Mouse (Mus musculus) forebrain, embryonic 13.5 days (tissue): ENCODE measurements around the gene Vwa8. TPM values are rescaled to one million over a fixed set of nuclear protein-coding genes. Genes with fewer than 3 reads are reported as not detected.

Experiments used
- ATAC-seq: fragments of 200-750 bp; cut with Nextera tagmentation; 2 replicates; pipeline ENCODE4 v1.8.0; 2017
- H3K27ac ChIP-seq: fragments of 300-500 bp; sonication (generic); 2 replicates; pipeline ENCODE4 v1.5.1; 2015; ENCODE audit warnings: inconsistent platforms, mild to moderate bottlenecking, moderate library complexity
- H3K27me3 ChIP-seq: fragments of 300-500 bp; sonication (generic); 2 replicates; pipeline ENCODE4 v1.6.1; 2015; ENCODE audit warnings: mild to moderate bottlenecking, inconsistent platforms
- H3K36me3 ChIP-seq: fragments of 300-500 bp; sonication (generic); 2 replicates; pipeline ENCODE4 v1.6.1; 2015; ENCODE audit warnings: mild to moderate bottlenecking, inconsistent platforms; ENCODE audit not compliant: poor library complexity, severe bottlenecking
- H3K4me1 ChIP-seq: fragments of 300-500 bp; sonication (generic); 2 replicates; pipeline ENCODE4 v1.6.1; 2015; ENCODE audit warnings: inconsistent platforms
- H3K4me2 ChIP-seq: fragments of 300-500 bp; sonication (generic); 2 replicates; pipeline ENCODE4 v1.6.1; 2015; ENCODE audit warnings: inconsistent platforms, mild to moderate bottlenecking, moderate library complexity
- H3K4me3 ChIP-seq: fragments of 300-500 bp; sonication (generic); 2 replicates; pipeline ENCODE4 v1.5.1; 2015; ENCODE audit warnings: mild to moderate bottlenecking, inconsistent platforms
- H3K9ac ChIP-seq: fragments of 300-500 bp; sonication (generic); 2 replicates; pipeline ENCODE4 v1.6.1; 2015; ENCODE audit warnings: mild to moderate bottlenecking, inconsistent platforms
- H3K9me3 ChIP-seq: fragments of 300-500 bp; sonication (generic); replicated peaks from 2 replicates; pipeline ENCODE4 v1.6.1; 2016; ENCODE audit warnings: inconsistent platforms
- WGBS: fragments of 180-500 bp; shearing (Covaris S2); methylation state at CpG from one replicate; pipeline ENCODE4 v1.1.7; 2015; 5-methylcytosine and 5-hydroxymethylcytosine counted together
- polyA plus RNA-seq: library from polyadenylated mRNA; unstranded; fragments of >200 nt; fragmentation: Nextera tagmentation; extraction: Ambion mirVana; gene quantifications from 2 replicates; pipeline ENCODE4 v1.2.1, GENCODE M21; 2015

Gene Vwa8
- polyA plus RNA-seq, 1 experiment from 2014 or later = 5.2 TPM

- Histone ChIP-seq H3K36me3 (no peaks in the 10 kb centered on the region), H3K9me3 (no peaks in the 10 kb centered on the region), H3K9ac (no peak overlapping the region), H3K4me1 (no peaks in the 10 kb centered on the region), H3K27me3 (no peaks in the 10 kb centered on the region), H3K27ac (no peak overlapping the region), H3K4me2 (no peak overlapping the region), H3K4me3 (no peak overlapping the region)
- no peak for ATAC-seq
- WGBS = 46% methylated on average over 2 of the region's 2 CpGs
These were observed 83.2 kb downstream of the Vwa8 start for GRCm38 (mm10) chr14:78932094-78932493.

- ATAC-seq = 0 out of 2 replicates have a peak, but pooled peaks have one; percentile 21
These were observed 84.5 kb downstream of the Vwa8 start for GRCm38 (mm10) chr14:78933399-78933798.

GRCm38 (mm10) chr14:78934596-78934995 lies 85.7 kb downstream of the Vwa8 start:
- 81% methylated on average over 6 of the region's 6 CpGs for WGBS
- no peaks in the 10 kb centered on the region for H3K4me1 ChIP-seq
- no peaks in the 10 kb centered on the region for H3K27me3 ChIP-seq
- no peak overlapping the region for H3K27ac ChIP-seq
- no peaks in the 10 kb centered on the region for H3K9me3 ChIP-seq
- no peak overlapping the region for H3K9ac ChIP-seq
- no peak for ATAC-seq
- H3K4me2 ChIP-seq = no peak overlapping the region
- no peak overlapping the region for H3K4me3 ChIP-seq
- H3K36me3 ChIP-seq = peaks cover 3% of the 10 kb centered on the region; the same call in 1 of the 2 replicates

More at GRCm38 (mm10) chr14:78933399-78933798, 84.5 kb downstream of the Vwa8 start:
- no peak overlapping the region for H3K27ac ChIP-seq
- H3K4me3 ChIP-seq = no peak overlapping the region
- 83% methylated on average over 8 of the region's 8 CpGs for WGBS
- no peak overlapping the region for H3K4me2 ChIP-seq
- no peaks in the 10 kb centered on the region for H3K4me1 ChIP-seq
- H3K27me3 ChIP-seq = no peaks in the 10 kb centered on the region
- H3K9ac ChIP-seq = no peak overlapping the region
- peaks cover 3% of the 10 kb centered on the region; the same call in 1 of the 2 replicates for H3K36me3 ChIP-seq
- H3K9me3 ChIP-seq = no peaks in the 10 kb centered on the region

- Histone ChIP-seq H3K27ac (no peak overlapping the region), H3K36me3 (peaks cover 3% of the 10 kb centered on the region; the same call in 1 of the 2 replicates), H3K9me3 (no peaks in the 10 kb centered on the region), H3K9ac (no peak overlapping the region), H3K4me2 (no peak overlapping the region), H3K27me3 (no peaks in the 10 kb centered on the region), H3K4me3 (no peak overlapping the region), H3K4me1 (no peaks in the 10 kb centered on the region)
- WGBS = 87% methylated on average over 3 of the region's 3 CpGs
- no peak for ATAC-seq
These were observed 86.9 kb downstream of the Vwa8 start for GRCm38 (mm10) chr14:78935796-78936195.

GRCm38 (mm10) chr14:78941741-78942475 lies 93.1 kb downstream of the Vwa8 start:
- WGBS = 65% methylated on average over 11 of the region's 11 CpGs
- no peaks in the 10 kb centered on the region for H3K27me3 ChIP-seq
- H3K36me3 ChIP-seq = peaks cover 3% of the 10 kb centered on the region; the same call in 1 of the 2 replicates
- H3K4me2 ChIP-seq = no peak overlapping the region
- H3K27ac ChIP-seq = peak overlapping the region; percentile 62
- H3K4me3 ChIP-seq = no peak overlapping the region
- H3K9ac ChIP-seq = no peak overlapping the region
- peak; percentile 91 for ATAC-seq
- no peaks in the 10 kb centered on the region for H3K4me1 ChIP-seq
- H3K9me3 ChIP-seq = no peaks in the 10 kb centered on the region

- H3K9me3 ChIP-seq = no peaks in the 10 kb centered on the region
- WGBS = 88% methylated on average over 2 of the region's 2 CpGs
- no peak for ATAC-seq
These were observed 106.9 kb downstream of the Vwa8 start for GRCm38 (mm10) chr14:78955745-78956144.

GRCm38 (mm10) chr14:78970621-78971020 lies 121.8 kb downstream of the Vwa8 start:
- Histone ChIP-seq H3K27ac (no peak overlapping the region), H3K4me3 (no peak overlapping the region), H3K9ac (no peak overlapping the region), H3K4me2 (no peak overlapping the region), H3K27me3 (no peaks in the 10 kb centered on the region), H3K4me1 (no peaks in the 10 kb centered on the region), H3K9me3 (no peaks in the 10 kb centered on the region), H3K36me3 (0 out of 2 replicates have a peak, but pooled peaks cover 3% of the 10 kb centered on the region)
- WGBS = 96% methylated on average over 10 of the region's 10 CpGs
- no peak for ATAC-seq

More at GRCm38 (mm10) chr14:78955745-78956144, 106.9 kb downstream of the Vwa8 start:
- Histone ChIP-seq H3K4me3 (no peak overlapping the region), H3K36me3 (peaks cover 6% of the 10 kb centered on the region; the same call in 1 of the 2 replicates), H3K4me1 (no peaks in the 10 kb centered on the region), H3K27me3 (no peaks in the 10 kb centered on the region), H3K27ac (no peak overlapping the region), H3K4me2 (no peak overlapping the region), H3K9ac (no peak overlapping the region)

- no peaks in the 10 kb centered on the region for H3K36me3 ChIP-seq
- no peak overlapping the region for H3K9ac ChIP-seq
- ATAC-seq = no peak
- no peak overlapping the region for H3K27ac ChIP-seq
- H3K4me3 ChIP-seq = no peak overlapping the region
- no peaks in the 10 kb centered on the region for H3K4me1 ChIP-seq
- H3K27me3 ChIP-seq = no peaks in the 10 kb centered on the region
- 39% methylated on average over 1 of the region's 1 CpGs for WGBS
- no peak overlapping the region for H3K4me2 ChIP-seq
- no peaks in the 10 kb centered on the region for H3K9me3 ChIP-seq
These were observed 123.6 kb downstream of the Vwa8 start for GRCm38 (mm10) chr14:78972424-78972823.

GRCm38 (mm10) chr14:78983104-78983503 lies 134.3 kb downstream of the Vwa8 start:
- no peak for ATAC-seq
- Histone ChIP-seq H3K4me1 (no peaks in the 10 kb centered on the region), H3K36me3 (no peaks in the 10 kb centered on the region), H3K9me3 (no peaks in the 10 kb centered on the region), H3K4me2 (no peak overlapping the region), H3K27me3 (no peaks in the 10 kb centered on the region), H3K4me3 (no peak overlapping the region), H3K9ac (no peak overlapping the region), H3K27ac (no peak overlapping the region)
- 70% methylated on average over 2 of the region's 2 CpGs for WGBS

- no peak for ATAC-seq
- H3K9ac ChIP-seq = no peak overlapping the region
- H3K27me3 ChIP-seq = no peaks in the 10 kb centered on the region
- no peaks in the 10 kb centered on the region for H3K9me3 ChIP-seq
- H3K27ac ChIP-seq = no peak overlapping the region
- 68% methylated on average over 2 of the region's 2 CpGs for WGBS
- no peaks in the 10 kb centered on the region for H3K36me3 ChIP-seq
- no peak overlapping the region for H3K4me3 ChIP-seq
- no peaks in the 10 kb centered on the region for H3K4me1 ChIP-seq
- H3K4me2 ChIP-seq = no peak overlapping the region
These were observed 135.4 kb downstream of the Vwa8 start for GRCm38 (mm10) chr14:78984296-78984695.

GRCm38 (mm10) chr14:78987543-78987942 lies 138.7 kb downstream of the Vwa8 start:
- Histone ChIP-seq H3K9me3 (no peaks in the 10 kb centered on the region), H3K9ac (no peak overlapping the region), H3K4me3 (no peak overlapping the region), H3K27me3 (no peaks in the 10 kb centered on the region), H3K36me3 (no peaks in the 10 kb centered on the region), H3K4me1 (no peaks in the 10 kb centered on the region), H3K27ac (no peak overlapping the region), H3K4me2 (no peak overlapping the region)
- no peak for ATAC-seq
- WGBS = 86% methylated on average over 8 of the region's 8 CpGs

- H3K4me1 ChIP-seq = no peaks in the 10 kb centered on the region
- ATAC-seq = no peak
- no peak overlapping the region for H3K9ac ChIP-seq
- WGBS = 87% methylated on average over 4 of the region's 4 CpGs
- H3K27me3 ChIP-seq = no peaks in the 10 kb centered on the region
- no peak overlapping the region for H3K4me2 ChIP-seq
- no peak overlapping the region for H3K27ac ChIP-seq
- H3K9me3 ChIP-seq = no peaks in the 10 kb centered on the region
- H3K36me3 ChIP-seq = no peaks in the 10 kb centered on the region
- H3K4me3 ChIP-seq = no peak overlapping the region
These were observed 143.6 kb downstream of the Vwa8 start for GRCm38 (mm10) chr14:78992456-78992855.

- H3K4me3 ChIP-seq = no peak overlapping the region
- ATAC-seq = no peak
- WGBS = 83% methylated on average over 4 of the region's 4 CpGs
- H3K9ac ChIP-seq = no peak overlapping the region
- H3K36me3 ChIP-seq = no peaks in the 10 kb centered on the region
- no peaks in the 10 kb centered on the region for H3K9me3 ChIP-seq
- H3K27me3 ChIP-seq = no peaks in the 10 kb centered on the region
- no peak overlapping the region for H3K4me2 ChIP-seq
- no peak overlapping the region for H3K27ac ChIP-seq
- H3K4me1 ChIP-seq = no peaks in the 10 kb centered on the region
These were observed 144.7 kb downstream of the Vwa8 start for GRCm38 (mm10) chr14:78993515-78993914.
